Mouse (Mus musculus) layer of hippocampus, adult 18-20 months (tissue): ENCODE measurements at regions not wholly inside any gene's neighbourhood (a gene's known extent, or its start where the extent isn't known, plus 50 kb on each side); places are given as distances from the start of the nearest gene placed in this dataset.

Source experiments
- DNase-seq, 2 experiments: peaks; one replicate each; pipeline ENCODE4 v3.0.0; 2022; ENCODE audit warnings: low spot score in 2 of 2

- no peak for DNase-seq
Observed at GRCm38 (mm10) chr15:25525337-25525736, 97.0 kb upstream of the Myo10 start.

- no peak for DNase-seq
Observed at GRCm38 (mm10) chr15:25536451-25537334, 85.6 kb upstream of the Myo10 start.

GRCm38 (mm10) chr15:25539344-25540176 lies 82.8 kb upstream of the Myo10 start:
- no peak for DNase-seq

- no peak for DNase-seq
Observed at GRCm38 (mm10) chr15:25542382-25542781, 79.9 kb upstream of the Myo10 start.

- DNase-seq = no peak
Observed at GRCm38 (mm10) chr15:25546185-25546584, 76.1 kb upstream of the Myo10 start.

- no peak for DNase-seq
Observed at GRCm38 (mm10) chr15:25550269-25551054, 71.9 kb upstream of the Myo10 start.

GRCm38 (mm10) chr15:25554945-25555344 lies 67.4 kb upstream of the Myo10 start:
- no peak for DNase-seq

GRCm38 (mm10) chr15:25555852-25556251 lies 66.5 kb upstream of the Myo10 start:
- no peak for DNase-seq

GRCm38 (mm10) chr15:25557566-25557965 lies 64.8 kb upstream of the Myo10 start:
- no peak for DNase-seq

- no peak for DNase-seq
Observed at GRCm38 (mm10) chr15:25558240-25558639, 64.1 kb upstream of the Myo10 start.

- no peak for DNase-seq
Observed at GRCm38 (mm10) chr15:25563641-25564040, 58.7 kb upstream of the Myo10 start.

GRCm38 (mm10) chr15:25572495-25572894 lies 49.8 kb upstream of the Myo10 start:
- no peak for DNase-seq
